Mouse (Mus musculus) cerebellum, adult 11-12 months (tissue): ENCODE measurements around the gene Gltp.
A peak's percentile ranks its signal among the peaks of the same experiment; 100 is the strongest.

Experiments used
- DNase-seq: peaks from one replicate; pipeline ENCODE4 v3.0.0; 2022

The Gltp gene

DNA sequence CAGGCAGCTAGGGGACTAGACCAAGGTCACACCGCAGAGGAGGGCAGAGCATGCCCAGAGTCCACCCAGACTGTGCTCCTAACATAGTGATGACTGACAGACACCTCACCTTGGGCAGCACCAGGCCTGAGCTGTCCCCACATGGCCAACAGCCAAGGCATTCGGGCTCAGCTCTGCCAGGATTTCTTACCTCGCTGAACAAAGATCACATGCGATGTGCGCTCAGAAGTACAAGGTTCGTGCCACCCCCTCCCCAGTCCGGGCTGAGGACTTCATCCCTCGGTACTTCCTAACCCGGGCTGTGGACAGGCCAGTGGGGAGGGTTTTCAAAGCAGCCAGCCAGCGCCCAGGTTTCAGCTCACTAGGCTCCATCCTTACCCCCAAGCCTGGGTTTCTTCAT, 33.4 kb downstream of the Gltp start:
- DNase-seq, result no peak

- no peak for DNase-seq
Observed at GRCm38 (mm10) chr5:114656305-114656704, 34.5 kb downstream of the Gltp start.

GRCm38 (mm10) chr5:114655721-114656120, 35.1 kb downstream of the Gltp start:
- no peak for DNase-seq

DNA sequence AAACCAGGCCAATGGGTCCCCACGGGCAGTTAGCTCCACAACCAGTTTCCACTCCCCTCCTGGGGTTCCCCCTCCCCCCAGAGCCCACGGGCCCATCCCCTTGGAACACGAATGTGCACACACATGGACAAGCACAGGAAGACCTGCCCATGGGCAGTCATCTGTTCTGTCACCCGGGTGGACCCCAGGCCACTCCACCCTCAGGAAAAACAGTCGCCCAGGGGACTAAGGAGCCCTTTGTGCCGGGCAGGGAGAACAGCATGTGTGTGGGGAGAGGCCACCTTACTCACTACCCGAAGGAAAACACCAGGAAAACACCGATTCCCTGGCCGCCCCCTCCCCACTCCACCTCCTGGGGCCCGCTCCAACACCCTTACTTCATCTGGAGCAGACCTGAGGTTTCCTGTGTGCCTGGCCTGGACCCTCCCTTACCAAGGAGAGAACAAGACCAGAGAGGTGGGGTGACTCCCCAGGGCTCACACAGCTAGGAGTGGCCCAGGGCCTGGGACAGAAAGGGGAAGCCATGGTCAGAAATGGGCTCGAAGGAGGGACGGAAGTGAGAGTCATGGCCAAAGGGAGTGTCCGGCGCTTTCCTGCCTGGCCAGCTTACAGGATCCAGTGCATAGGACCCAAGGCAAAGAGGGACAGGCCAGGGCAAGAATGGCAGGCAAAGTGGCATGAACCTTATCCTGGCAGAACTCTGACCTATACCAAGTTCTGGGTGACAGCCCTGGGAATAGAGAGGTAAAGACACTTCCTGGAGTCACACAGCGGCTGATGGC, 36.9 kb downstream of the Gltp start:
- no peak for DNase-seq

- DNase-seq, result no peak
Observed at GRCm38 (mm10) chr5:114651449-114651848, 39.3 kb downstream of the Gltp start.

GRCm38 (mm10) chr5:114651002-114651401, 39.8 kb downstream of the Gltp start:
- no peak for DNase-seq

GRCm38 (mm10) chr5:114648728-114649311, 42.0 kb downstream of the Gltp start:
- no peak for DNase-seq

DNA sequence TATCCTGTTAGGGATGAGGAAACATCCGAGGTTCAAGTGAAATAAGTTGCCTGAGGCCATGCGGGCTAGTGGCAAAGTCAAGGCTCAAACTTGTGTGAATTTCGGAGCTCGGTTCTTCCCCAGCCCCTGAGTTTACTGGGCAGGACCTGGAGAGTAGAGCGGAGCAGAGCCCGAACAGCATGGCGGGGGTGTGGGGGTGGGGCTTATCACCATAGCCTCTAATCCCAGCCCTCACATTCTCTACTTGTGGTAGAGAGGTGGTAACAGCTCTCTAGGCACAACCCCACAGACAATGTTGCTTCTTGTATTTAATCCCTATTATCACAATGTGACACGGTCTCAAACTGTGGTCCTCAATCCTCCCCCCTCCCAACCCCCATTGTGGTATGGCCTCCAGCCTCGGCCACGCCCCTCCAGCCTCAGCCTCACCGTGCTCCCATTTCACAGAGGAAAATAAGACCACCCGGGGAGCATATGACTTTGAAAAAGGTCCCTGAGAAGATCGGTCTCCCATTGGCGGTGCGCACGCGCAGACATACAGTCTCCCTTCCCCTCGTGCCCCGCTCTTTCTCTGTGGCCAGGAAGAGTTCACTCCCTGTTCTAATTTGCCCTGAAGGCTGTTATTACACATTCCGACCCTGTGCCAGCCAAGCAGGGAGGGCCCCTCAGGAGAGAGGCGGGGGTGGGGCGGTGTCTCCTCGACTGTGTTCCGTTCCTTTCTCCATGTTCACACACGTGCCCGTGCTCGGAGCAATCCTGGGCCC, 43.4 kb downstream of the Gltp start:
- DNase-seq, result no peak

DNA sequence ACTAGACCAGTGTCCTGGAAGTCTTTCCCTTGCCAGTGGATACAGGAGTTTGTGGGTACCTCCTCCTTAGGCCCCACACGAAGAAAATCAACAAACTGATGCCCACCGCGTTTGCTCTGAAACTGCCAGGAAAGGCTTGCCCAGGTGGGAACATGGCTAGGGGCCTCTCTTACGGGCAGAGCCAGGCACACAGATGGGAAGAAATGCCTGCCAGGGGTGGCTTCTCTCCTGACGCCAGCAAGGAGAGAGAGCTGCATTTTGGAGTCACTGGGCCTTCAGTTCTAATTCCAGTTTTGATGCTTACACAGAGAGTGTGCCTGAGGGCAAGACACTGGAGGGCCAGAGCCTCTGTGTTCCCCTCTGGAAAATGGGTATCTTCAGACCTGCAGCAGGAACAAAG, 44.9 kb downstream of the Gltp start:
- no peak for DNase-seq

DNA sequence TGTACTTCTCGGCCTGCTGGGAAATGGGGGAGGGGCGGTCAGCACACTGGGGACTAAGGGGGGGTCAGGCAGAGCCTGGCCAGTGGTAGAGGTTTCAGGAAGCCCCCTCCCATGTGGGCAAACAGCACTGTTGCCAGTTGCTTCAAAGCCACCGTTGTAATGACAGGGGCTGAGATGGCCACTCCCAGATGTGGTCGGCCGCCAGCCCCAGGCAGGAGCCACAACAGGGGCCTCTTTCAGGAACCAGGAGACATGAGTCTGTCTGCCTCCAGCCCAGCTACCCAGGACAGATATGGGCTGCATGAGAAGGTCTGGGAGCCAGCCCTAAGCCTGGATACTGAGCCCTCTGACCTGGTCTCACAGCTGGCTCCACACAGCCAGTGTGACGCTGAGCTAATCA, 45.9 kb downstream of the Gltp start:
- no peak for DNase-seq

GRCm38 (mm10) chr5:114640809-114641208, 50.0 kb downstream of the Gltp start:
- DNase-seq, result no peak

GRCm38 (mm10) chr5:114639645-114639957, 51.2 kb downstream of the Gltp start:
- DNase-seq, result no peak

DNA sequence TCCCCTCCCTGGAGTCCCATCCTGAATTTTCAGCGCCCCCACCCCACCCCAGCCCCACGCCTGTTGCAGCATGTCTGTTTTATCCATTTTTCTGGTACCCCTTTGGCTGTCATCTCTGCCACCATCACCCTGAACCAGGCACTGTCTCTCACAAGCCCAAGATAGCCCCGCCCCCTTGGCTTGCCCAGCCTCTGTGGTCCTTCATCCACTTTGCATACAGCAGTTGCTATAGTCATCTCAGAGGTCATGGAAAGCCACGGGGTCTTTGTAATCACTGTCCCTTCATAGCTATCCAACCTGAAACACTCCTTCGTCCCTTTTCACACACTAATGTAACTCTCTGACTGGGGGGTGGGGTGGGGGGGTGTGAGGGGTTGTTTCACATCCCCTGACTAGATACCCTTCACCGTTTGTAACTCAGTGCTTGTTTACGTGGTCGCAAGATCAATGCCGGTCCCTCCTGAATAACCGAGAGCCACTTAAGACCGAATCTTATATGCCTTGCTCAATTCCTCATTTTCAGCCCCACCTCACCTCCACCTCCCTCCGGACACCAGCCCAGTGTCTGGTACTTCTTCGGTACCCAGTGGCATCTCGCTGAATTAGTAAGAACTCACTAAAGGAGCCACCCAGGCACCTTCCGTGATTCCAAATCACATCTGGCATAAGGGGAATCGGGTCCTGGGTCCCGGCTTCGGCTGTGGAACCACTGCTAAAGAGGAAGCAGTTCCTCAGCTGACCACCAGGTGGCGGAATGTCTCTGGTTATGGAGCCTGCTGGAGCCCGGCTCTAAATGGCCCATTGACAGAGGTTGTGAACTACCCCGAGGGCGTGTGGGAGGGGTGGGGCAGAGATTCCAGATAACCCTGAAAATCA, 51.8 kb downstream of the Gltp start:
- DNase-seq, result peak; percentile 67

DNA sequence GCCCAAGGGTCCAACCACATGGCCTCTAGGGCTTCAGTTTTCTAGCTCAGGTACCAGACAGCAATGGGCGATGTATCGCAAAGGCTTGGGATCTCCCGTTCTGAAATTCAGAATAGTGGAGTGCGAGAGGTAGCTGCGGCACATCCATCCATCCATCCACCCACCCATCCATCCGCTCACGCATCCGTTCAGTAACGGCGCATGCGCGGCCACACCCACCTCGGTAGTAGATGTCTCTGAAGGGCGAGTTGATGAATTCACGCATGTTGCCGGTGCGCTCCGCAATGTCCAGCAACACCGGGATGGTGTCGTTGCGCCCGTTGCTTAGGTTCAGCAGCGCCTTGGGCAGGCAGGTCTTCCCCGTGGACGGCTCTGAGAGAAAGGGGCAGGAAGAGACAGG, 54.7 kb downstream of the Gltp start:
- DNase-seq, result no peak

DNA sequence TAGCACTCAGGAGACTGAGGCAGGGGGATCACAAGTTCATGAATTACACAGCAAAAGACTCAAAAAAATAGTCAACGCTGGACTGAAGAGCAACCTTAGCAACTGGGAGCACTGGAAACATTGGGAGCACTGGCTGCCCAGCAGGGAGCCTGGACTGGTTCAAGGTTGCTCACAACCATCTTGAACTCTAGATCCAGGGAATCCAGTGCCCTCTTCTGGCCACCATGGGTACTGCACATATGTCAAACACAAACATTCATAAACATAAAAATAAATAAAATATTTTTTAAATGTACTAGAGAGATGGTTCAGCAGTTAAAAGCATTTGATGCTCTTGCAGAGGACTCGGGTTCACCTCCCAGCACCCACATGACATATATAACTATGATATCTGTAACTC, 59.4 kb downstream of the Gltp start:
- no peak for DNase-seq

GRCm38 (mm10) chr5:114625590-114625989, 65.2 kb downstream of the Gltp start:
- no peak for DNase-seq

DNA sequence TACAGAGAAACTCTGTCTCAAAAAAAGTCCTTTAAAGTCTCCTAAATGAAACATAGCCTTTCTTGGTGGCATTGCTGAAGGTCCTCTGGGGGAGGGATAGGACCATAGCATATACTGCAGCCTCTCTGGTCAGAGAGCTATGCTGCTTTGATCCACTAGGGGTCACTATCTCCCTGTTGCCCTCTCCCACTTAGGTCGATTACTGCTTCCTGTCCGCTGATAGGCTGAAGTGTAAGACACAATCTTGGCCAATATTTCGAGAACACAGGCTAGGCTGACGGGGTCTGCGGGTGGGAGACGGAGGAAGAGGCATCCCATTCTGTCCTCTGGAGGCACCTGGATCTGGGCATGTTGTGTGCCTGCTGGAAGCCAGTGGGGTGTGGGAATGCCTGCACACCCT, 70.5 kb downstream of the Gltp start:
- DNase-seq, result no peak
